Mouse (Mus musculus) G1E (cell line): ENCODE measurements around the gene Slc25a31.

Source experiments
- GATA1 ChIP-seq: IDR thresholded peaks from 2 replicates; pipeline ENCODE4 v1.6.1; 2012; ENCODE audit warnings: borderline replicate concordance, low read length, inconsistent platforms, mixed read lengths
- TAL1 ChIP-seq: conservative IDR thresholded peaks from 2 replicates; pipeline ENCODE4 v1.6.1; 2012; ENCODE audit warnings: low read depth, low read length, inconsistent platforms, mixed read lengths

GRCm38 (mm10) chr3:40660231-40660630 is 48.4 kb upstream of the Slc25a31 start:
- TF ChIP-seq TAL1 (no peak), GATA1 (no peak)
